17 mouse cellular contexts compared by ENCODE assay signal in genomic region chr1:54585971-54586555, GRCm38 (mm10). TPM values are rescaled to one million over a fixed set of nuclear protein-coding genes. Genes with fewer than 3 reads are reported as not detected.
DNase-seq lines count a peak whose midpoint lies in the region; ATAC-seq and TF ChIP-seq lines count a peak whose summit lies in the region.
"Had no signal": no experiment of that assay in that cellular context is flagged by ENCODE, and none has a peak within 500 bp of the region (broad histone marks: within the 10 kb centered on the region; RNA-seq: fewer than 3 reads in every experiment).

No protein-coding gene starts in this region.

- peak overlapping the region; percentile 19; the same call in 1 of the 2 replicates for H3K27ac ChIP-seq in hindbrain, embryonic 13.5 days
- H3K27ac ChIP-seq in hindbrain, embryonic 11.5 days (ENCODE audit: low read depth, low read length), result no peak overlapping the region
- H3K27ac ChIP-seq in spleen, adult 2 months (ENCODE audit: insufficient read depth, low read length), result peak overlapping the region; percentile 93

- no peak for ATAC-seq in hindbrain, embryonic 13.5 days (ENCODE audit: low FRiP score)
- no peak for ATAC-seq in hindbrain, embryonic 11.5 days (ENCODE audit: low FRiP score)
- ATAC-seq in granulocyte monocyte progenitor cell, adult 5-6 weeks (replicated peaks; ENCODE audit: poor library complexity, severe bottlenecking), result peak; percentile 70
- ATAC-seq: intestine, embryonic 16.5 days; lung, postnatal 0 days had no signal

- no peaks in the 10 kb centered on the region for H3K27me3 ChIP-seq in hindbrain, embryonic 13.5 days
- no peaks in the 10 kb centered on the region for H3K27me3 ChIP-seq in hindbrain, embryonic 11.5 days (ENCODE audit: control insufficient read depth, insufficient read depth, low read length)
- no peaks in the 10 kb centered on the region for H3K27me3 ChIP-seq in spleen, adult 2 months (ENCODE audit: control insufficient read depth, insufficient read depth, low read length)

- H3K9me3 ChIP-seq in hindbrain, embryonic 13.5 days, result no peaks in the 10 kb centered on the region
- no peaks in the 10 kb centered on the region for H3K9me3 ChIP-seq in hindbrain, embryonic 11.5 days (ENCODE audit: control insufficient read depth, low read length)

- no peak overlapping the region for H3K9ac ChIP-seq in hindbrain, embryonic 13.5 days
- H3K9ac ChIP-seq in hindbrain, embryonic 11.5 days (ENCODE audit: low read depth, low read length), result no peak overlapping the region

- H3K36me3 ChIP-seq in hindbrain, embryonic 13.5 days, result no peaks in the 10 kb centered on the region
- H3K36me3 ChIP-seq in hindbrain, embryonic 11.5 days (ENCODE audit: control insufficient read depth, insufficient read depth, low read length), result no peaks in the 10 kb centered on the region
- H3K36me3 ChIP-seq in spleen, adult 2 months (ENCODE audit: control insufficient read depth, insufficient read depth, low read length), result no peaks in the 10 kb centered on the region

- peaks cover 15% of the 10 kb centered on the region for H3K4me1 ChIP-seq in hindbrain, embryonic 13.5 days (replicated peaks)
- H3K4me1 ChIP-seq in hindbrain, embryonic 11.5 days (replicated peaks; ENCODE audit: control insufficient read depth, insufficient read depth, low read length), result no peaks in the 10 kb centered on the region
- peaks cover 12% of the 10 kb centered on the region for H3K4me1 ChIP-seq in spleen, adult 2 months (ENCODE audit: control insufficient read depth, insufficient read depth, insufficient read length)

- no peak overlapping the region for H3K4me3 ChIP-seq in hindbrain, embryonic 13.5 days
- H3K4me3 ChIP-seq in hindbrain, embryonic 11.5 days (ENCODE audit: low read depth, low read length), result no peak overlapping the region
- H3K4me3 ChIP-seq in spleen, adult 2 months (ENCODE audit: extremely low read depth, insufficient read depth, insufficient read length), result no peak overlapping the region; the same call in 1 of the 2 replicates
- H3K4me3 ChIP-seq: erythroblast, embryonic 14.5 days had no signal

- DNase-seq in hindbrain, embryonic 11.5 days (ENCODE audit: low spot score), result no peak
- no peak for DNase-seq in spleen, adult 2 months (ENCODE audit: low read depth in 1 of 2, low spot score in 2 of 2)
- DNase-seq in spleen, postnatal 14 days (ENCODE audit: low spot score in 2 of 2), result no peak
- DNase-seq in embryo, embryonic 10 days (ENCODE audit: low spot score), result no peak
- no peak for DNase-seq in adrenal gland, adult 8-10 months
- no peak for DNase-seq in layer of hippocampus, adult 8-10 months (ENCODE audit: low spot score in 2 of 2)
- DNase-seq: adrenal gland, postnatal 10 days; gastrocnemius, postnatal 10 days; heart, postnatal 4 days; thymus, adult 2 months had no signal

- 49% methylated on average over 5 of the region's 5 CpGs for WGBS in hindbrain, embryonic 13.5 days
- 58% methylated on average over 5 of the region's 5 CpGs for WGBS in hindbrain, embryonic 11.5 days
- 15% methylated on average over 5 of the region's 5 CpGs for WGBS in spleen, adult 2 months

- no peak overlapping the region for H3K4me2 ChIP-seq in hindbrain, embryonic 13.5 days
- H3K4me2 ChIP-seq in hindbrain, embryonic 11.5 days (replicated peaks; ENCODE audit: low read depth, low read length), result no peak overlapping the region
- H3K4me2 ChIP-seq: heart, embryonic 11.5 days; liver, embryonic 11.5 days had no signal

- TF ChIP-seq CTCF in spleen, adult 2 months (IDR thresholded peaks at IDR 0.05; ENCODE audit: extremely low read depth, insufficient read depth, insufficient read length, insufficient replicate concordance), result no peak

- no peak for TF ChIP-seq POLR2A in spleen, adult 2 months (IDR thresholded peaks at IDR 0.05; ENCODE audit: low read depth, low read length)

RNA-seq across cellular contexts. Expression of gene Pgap1, which starts 28.6 kb away (rescaled TPM):
- polyA plus RNA-seq in hindbrain, embryonic 13.5 days (2015; fragmentation: Nextera tagmentation; extraction: Ambion mirVana), result 25.3 and 25.8 TPM in 2 replicates
- 13.7 and 26.1 TPM in 2 replicates for polyA plus RNA-seq in hindbrain, embryonic 11.5 days (2014; fragmentation: Nextera tagmentation; extraction: Ambion mirVana)
- 2.7 and 3.1 TPM in 2 replicates for polyA plus RNA-seq in spleen, adult 2 months (2012; rRNA removed)
- not detected in 2 replicates for total RNA-seq in granulocyte monocyte progenitor cell, adult 5-6 weeks (2014; fragmentation: Nextera tagmentation)
- total RNA-seq in granulocyte monocyte progenitor cell, adult 5-6 weeks (2017), result 0.39 and 0.67 TPM in 2 replicates
- 10 to 100 TPM in 1 of 4 experiments, 1 to 10 TPM in 3; 5.1 to 10.8 (median 5.9) TPM for total RNA-seq in adrenal gland, adult 8-10 months (2022)
- total RNA-seq in layer of hippocampus, adult 8-10 months (2022), result 10 to 100 TPM; 20.2 to 28.0 (median 22.9) TPM
- polyA plus RNA-seq: erythroblast, embryonic 14.5 days had no signal
